Mouse (Mus musculus): ENCODE measurements around the gene Zfhx3.

Zfhx3 gene

DNA sequence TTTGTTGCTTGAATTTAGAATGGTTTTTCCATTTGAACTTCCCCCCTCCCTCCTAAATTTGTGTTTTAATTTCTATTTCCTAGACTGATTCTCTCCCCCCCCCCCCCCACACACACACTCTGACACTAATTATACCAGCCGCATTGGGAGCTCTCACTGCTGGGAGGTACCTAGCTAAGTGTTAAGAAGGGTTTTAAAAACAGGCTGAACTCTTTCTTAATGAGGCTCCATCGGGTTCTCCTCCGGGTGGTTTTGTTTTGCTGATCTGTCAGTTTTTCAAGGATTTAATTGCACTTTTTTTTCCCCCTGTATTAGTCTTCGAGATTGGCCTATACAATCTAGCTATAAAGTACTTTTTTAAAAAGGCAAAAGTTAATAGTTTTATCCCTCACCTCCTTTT, 946.5 kb downstream of the Zfhx3 start:
- no peak for DNase-seq (ENCODE audit: low read depth)

DNA sequence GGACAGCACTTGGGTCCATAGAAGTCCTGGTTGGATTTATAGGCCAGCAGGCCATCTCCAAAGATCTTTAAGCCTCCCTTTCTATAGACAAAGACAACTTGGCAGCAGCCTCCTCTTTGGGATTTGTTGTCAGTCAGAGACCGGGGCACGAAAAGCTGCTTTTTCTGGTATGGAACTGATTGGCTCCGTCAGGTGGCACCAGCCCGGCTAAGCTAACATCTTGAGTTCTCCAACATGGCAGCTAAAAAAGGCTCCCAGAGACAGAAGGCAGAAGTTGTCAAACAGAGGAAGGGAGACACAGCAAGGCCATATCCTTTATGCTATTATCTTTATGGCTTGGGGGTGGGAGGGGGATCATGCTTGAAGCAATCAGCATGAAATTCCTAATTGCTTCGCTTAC, 947.0 kb downstream of the Zfhx3 start:
- no peak for DNase-seq (ENCODE audit: low read depth)

DNA sequence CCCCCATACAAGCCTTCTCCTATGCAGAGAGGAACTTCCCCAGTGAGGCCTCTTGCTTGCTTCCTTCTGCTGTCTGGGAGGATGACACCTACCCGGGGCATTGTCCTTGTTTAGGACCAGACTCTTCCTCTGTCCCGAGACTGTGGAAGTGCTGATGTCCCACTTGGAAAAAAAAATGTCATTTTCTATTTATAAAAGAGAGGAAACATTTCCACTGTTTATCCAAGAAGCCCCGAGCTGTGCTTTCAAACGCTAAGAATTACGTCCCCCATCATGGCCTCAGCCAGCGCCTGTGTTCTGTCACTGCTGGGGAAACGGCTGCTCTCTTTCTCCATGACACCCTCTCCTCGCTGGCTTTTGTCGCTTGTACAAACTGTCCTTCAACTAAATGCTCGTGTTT, 951.8 kb downstream of the Zfhx3 start:
- no peak for DNase-seq (ENCODE audit: low read depth)

DNA sequence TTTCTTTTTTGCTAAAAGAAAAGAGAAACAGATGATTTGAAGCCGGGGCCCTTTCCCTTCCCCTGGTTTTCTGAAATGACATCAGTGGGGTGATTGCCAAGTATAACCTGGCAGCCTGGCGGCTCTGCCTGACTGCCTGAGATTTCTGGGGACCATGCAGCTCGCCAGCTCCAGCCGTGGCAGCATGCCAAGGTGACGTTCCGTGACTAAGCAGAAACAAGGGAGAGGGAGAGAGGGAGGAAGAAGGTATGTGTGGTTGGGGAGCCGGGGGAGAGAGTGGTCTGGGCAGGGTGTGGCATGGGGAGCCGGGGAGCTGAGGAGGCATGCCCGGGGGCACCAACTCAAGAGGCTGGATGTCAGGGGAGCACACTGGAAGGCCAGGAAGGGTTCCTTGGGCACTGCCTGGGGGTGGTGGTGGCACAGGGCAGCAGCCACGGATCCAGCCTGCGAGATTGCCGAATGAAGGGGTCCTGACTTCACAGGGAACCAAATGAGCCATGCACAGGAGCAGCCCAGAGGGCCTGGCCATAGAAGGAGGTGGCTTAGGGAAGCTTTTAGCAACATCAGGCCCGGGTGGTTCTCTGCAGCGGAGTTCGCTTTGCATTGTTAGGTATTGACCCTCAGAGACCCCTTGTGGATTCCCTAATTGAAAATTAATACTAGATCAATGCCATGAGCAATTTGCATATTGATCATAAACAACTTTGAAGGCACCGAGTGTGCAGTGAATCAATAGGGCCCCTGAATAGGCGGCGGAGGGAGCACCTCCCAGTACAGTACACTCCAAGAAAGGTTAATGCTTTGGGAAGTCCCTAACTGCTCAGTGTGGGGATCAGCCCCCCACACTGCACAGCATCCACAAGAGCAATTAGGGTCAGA, 954.3 kb downstream of the Zfhx3 start:
- DNase-seq (ENCODE audit: low read depth) = peak; percentile 97

DNA sequence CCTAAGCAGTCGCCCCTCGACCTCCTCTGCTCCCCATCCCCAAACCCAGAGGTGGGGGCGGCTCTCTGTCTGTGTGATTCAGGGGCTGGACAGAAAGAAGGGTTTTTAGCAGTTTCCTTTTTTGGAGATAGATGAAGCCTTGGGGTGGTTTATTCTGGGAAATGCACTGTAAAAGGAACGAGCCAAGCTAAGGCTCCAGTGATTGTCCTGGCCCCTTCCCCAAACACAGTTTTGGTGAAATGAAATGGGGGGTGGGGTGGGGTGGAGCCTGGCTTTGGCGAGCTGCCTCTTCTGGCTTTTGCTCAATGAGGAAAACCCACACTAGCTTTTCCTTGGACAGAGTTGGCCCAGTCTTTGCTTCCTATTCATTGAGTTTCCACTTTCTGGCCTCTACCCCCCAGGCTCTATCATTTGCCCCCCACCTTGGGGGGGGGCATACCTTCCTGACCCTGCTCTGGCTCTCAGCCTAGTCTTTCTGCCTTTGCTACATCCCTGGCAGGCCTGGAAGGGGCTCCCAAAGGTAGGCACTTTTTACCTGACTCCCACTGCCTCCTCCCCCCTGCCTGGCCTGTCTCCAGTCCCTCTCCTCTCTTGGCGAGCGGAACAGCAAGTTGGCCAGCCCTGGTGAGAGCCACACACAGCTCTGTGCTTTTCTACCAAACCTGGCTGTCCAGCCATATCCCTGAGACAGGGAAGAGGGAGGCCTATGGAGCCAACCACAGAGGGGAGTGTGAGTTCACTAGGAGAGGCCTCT, 955.1 kb downstream of the Zfhx3 start:
- peak; percentile 87 for DNase-seq (ENCODE audit: low read depth)

DNA sequence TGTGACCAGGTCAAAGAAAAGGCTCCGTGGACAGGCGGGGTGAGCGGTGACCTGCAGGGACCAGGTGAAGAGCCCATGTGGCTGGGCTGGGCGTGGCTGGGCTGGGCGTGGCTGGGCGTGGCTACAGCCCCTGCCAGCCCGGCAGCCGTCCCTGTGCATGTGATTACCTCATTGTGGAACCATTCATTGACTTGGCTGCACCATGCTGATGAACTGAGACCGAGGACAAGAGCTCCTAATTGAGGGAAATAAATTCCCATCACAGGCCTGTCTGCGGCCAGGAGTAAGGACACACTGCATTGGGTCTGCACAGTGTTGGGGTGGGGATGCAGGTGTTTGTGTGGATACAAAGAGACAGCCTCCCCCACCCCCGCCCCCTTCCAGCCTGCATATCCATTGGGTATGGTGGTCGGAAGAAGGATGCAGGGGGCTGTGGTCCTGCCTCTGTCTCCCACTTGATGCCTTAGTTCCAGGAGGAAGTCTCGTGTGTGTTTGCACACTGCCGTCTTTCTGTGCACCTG, 956.9 kb downstream of the Zfhx3 start:
- DNase-seq (ENCODE audit: low read depth) = no peak

DNA sequence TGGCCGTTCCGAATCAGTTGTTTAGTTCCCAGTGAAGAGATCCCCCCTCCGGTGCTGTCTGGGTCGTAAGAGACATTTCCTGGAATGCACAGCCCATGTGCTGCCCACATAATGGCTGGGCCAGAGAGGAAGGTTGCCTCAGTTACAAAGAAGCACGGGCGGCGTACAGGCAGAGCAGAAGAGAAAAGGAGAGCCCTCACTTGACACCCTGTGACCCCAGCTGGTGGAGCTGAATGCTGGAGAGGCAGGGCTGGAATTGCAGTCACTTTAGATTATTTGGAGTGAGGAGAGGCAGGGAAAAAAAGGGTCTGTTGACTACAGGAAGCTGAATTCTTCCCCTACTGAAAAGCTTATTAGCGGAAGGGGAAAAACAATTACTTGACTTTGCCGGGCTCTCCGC, 958.1 kb downstream of the Zfhx3 start:
- no peak for DNase-seq (ENCODE audit: low read depth)

DNA sequence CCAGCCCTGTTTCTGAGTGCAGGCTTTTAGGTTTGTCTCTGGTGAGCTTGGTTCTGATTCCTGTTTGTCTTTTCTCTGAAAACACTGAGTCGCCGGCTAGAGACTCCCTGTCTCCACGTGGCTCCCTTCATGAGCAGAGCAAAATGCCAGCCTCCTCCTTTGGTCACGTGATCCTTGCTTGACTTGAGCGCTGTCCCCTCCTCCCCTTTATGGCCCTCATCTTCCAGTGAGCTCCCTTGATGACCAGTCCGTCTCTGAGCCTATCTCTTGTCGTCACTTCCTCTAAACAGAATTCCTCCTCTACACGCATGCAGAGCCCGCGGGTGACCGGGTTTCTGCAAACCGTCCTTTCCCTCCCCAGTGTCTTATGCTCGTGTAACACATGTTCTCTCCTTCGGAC, 958.8 kb downstream of the Zfhx3 start:
- no peak for DNase-seq (ENCODE audit: low read depth)

DNA sequence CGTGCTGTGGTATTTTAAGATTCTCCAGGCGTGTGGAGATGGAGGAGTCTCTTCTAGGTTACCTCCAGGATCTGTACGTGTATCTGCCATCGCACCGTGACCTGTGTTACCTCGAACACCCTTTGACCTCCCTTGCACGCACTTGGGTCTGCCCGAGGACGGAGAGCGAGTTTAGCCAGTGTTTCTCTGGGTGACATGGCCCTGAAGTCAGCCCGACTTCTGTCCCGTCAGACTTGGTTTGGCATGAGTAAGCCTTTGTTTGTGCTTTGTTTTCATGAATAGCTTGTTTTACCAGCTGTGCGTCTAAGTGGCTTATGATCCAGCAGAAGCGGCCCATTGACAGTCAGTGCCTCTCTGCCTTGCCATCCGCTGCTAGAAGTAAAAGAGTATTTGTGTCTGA, 961.1 kb downstream of the Zfhx3 start:
- DNase-seq (ENCODE audit: low read depth) = no peak

DNA sequence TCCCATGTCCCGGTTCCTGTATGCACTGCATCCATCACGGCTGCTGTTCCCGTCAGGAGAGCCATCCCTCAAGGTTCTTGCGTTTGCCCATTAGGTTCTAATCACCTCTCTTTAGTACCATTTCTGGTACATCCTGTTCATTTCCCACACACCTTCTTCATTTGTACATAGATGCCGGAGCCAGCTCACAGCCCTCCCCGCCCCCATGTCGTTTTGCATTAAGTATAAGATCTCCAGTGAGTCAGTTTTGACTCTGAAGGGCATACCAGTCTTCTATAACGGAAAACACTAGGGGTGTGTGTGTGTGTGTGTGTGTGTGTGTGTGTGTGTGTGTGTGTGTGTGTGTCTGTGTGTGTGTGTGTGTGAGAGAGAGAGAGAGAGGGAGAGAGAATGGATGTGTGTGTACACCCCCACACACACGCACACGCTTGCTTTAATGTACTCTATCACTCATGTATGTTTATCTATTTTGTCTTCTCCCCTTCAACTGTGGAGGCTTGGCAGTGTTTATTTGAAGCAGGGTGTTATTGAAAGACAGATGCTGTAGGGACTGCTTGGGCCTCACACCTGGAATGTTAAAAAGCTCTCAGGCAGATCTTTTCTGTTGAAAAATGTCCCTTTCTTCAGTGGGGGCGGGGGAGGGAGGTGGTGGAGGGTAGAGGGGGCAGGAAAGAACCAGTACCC, 962.0 kb downstream of the Zfhx3 start:
- peak; percentile 63 for DNase-seq (ENCODE audit: low read depth)

DNA sequence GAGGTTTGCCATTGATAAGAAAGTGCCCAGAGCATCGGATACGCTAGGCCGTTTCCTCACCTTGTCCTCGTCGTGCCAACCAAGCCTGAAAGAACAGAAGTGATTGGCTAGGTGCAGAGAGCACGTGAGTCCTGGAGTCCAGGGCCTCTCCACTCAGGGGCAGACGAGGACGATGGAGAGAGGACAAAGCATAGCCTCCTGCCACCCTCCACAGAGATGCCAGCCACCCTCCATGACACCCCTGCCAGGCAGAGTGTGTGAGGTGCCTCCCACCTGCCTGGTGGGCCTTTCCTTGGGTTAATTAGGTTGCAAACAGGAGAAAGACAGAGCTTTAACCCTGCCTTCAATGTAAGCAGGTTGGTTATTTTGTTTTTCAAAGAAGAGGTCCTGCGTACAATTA, 965.6 kb downstream of the Zfhx3 start:
- no peak for DNase-seq (ENCODE audit: low read depth)

DNA sequence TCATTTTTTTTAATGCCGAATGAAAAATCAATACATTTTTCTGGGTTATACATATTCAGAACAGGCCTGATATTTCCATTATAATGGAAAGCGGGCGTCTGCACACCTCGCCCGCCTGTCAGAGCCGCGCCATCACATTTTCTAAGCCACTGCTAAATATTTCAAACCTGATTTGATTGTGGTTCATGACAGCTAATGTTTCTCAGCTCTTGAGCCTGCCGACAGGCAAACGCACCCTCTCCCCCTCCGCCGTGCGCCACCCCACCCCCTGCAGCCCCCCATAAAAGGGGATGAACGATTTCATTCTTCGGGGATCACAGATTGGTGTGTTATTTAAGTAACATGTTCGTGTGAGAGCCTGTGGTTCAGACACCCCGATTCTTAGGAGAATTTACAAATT, 966.1 kb downstream of the Zfhx3 start:
- no peak for DNase-seq (ENCODE audit: low read depth)

DNA sequence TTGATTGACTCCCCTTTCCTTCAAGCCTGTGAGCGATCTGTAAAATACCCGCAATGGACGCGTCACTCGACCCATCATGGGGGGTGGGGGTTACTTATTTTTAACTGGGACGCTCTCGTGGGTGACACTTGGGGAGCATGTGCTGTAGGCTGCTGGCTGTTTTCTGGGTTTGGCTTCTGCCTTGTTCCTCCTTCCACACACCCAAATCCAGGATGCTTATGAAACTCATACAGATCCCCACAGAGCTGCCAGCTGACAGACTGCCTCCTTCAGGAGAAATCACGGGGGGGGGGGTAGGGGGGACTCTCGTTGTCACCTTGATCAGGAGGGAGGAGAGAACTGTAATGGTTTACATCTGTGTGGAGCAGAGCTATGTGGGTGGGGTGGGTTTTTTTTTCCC, 966.6 kb downstream of the Zfhx3 start:
- no peak for DNase-seq (ENCODE audit: low read depth)

DNA sequence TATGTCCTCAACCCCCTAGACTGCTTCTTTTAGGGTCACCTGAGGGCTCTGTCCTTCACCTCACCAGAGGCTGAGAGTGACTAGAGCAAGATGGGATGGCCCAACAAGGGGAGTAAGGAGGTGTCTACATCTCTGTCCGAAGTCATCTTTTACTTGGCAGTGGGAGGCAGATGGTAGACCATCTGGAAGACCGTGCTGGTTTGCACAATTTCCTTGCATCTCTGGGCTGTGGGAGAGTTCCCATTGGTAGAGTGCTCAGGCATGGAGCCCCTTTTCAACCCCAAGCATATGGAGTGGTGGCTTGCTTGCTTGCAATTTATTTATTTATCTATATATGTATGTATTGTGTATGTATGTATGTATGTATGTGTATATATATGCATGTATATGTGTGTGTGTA, 967.0 kb downstream of the Zfhx3 start:
- DNase-seq (ENCODE audit: low read depth) = no peak

DNA sequence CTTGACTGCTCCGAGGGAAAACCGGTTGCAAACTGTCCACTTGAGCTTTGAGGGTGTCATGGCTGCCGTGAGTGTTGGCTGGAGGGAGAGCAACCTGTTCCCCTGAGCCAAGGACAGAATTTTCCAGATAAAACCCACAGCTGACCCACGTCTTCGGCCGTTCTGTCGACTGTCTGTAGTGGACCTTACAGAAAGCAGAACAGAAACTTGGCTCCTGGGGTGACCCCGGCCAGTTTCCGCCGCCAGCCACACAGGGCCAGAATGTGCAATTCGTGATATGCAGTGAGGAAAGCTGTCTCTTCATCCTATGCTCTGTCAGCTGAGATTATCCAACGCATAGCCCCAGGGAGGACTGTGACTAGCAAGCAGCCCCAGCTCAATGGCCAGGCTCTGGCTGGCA, 968.4 kb downstream of the Zfhx3 start:
- DNase-seq (ENCODE audit: low read depth) = no peak

DNA sequence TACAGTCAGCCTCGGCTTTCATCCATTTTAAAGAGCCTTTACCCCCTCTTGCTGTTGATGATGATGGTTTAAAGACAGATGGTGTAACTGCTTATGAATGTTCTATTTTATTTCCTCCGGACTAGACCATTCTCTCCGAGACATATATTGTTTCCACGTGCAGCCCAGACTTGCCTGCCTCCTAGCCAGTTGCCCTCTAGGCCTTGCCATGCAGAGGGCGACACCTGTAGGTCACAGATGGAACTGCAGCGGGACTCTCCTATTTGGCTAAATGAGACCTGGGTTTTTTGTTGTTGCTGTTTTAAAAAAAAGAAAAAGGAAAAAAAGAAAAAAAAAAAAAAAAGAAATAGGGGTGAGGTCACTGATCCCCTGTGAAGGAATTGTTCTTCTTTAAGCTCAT, 969.1 kb downstream of the Zfhx3 start:
- DNase-seq (ENCODE audit: low read depth) = peak; percentile 95

DNA sequence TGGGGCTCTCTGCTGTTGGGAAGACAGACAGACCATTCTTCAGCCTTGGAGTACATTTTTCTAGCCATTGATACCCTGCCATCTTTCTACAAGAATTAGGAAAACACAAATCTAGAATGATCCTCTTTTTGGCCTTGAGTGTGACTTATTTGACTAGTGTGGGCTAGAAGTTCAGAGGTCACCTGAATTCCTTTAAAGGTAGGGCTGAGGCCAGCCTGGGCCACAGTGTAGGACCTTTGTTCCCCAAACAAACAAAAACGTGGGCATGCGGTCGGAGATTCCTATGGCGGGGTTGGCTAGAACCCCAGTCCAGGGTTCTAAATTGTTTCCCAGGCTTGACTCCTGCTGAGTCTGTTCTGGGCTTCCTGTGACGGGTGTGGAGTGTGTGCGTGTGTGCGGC, 970.6 kb downstream of the Zfhx3 start:
- DNase-seq (ENCODE audit: low read depth) = no peak

DNA sequence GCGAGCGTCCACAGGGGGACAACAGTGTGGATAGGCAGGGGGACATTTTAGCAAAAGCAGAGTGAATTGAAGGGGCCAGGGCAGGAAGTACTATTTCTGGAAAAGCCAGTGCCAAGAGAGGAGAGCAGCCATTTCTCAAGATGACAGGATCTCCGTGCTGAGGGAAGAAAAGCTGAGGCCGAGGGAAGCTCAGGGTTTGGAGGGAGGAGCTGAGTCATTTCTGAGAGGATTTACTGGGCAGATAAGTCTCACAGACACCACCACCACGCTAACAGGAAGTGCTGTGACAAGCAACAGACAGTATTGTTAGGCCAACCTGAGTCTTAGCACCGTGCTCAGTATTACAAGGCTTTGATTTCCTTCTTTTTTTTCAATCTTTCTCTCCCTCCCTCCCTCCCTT, 973.0 kb downstream of the Zfhx3 start:
- peak; percentile 30 for DNase-seq (ENCODE audit: low read depth)

DNA sequence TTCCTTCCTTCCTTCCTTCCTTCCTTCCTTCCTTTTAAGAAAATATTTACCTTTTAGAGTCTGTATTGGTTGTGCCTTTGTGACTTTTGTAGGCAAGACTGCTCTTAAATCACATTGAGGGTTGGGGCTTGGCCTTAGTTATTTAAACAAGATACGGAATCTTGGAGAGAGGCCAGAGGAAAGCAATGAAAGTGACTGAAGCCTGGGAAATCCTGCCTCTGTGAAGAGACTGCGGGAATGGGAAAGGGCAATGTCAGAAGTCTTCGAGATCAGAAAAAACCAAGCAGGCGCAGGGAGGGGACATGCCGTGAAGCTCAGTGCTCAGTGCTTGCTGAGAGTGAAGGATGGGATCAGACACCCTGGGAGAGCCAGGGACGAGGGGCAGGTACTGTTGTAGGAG, 973.4 kb downstream of the Zfhx3 start:
- peak; percentile 55 for DNase-seq (ENCODE audit: low read depth)

DNA sequence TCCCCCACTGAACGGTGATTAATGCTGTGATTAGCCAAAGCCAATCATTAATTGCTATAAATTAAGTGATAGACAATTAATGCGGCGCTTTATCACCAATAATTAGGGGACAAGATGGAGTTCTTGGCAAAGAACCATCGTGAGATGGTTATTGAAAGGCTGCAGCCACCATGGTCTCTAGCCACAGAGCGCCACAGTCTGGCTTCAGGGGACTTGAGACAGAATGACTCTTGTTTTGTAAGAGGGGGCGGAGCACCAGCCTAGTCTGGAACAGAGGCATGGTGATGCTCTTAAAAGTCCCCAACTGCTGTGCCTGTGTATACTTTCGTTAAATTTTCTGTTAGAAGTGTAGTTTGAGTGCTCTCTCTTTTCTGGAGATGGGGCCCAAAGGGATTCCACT, 977.7 kb downstream of the Zfhx3 start:
- DNase-seq (ENCODE audit: low read depth) = no peak

DNA sequence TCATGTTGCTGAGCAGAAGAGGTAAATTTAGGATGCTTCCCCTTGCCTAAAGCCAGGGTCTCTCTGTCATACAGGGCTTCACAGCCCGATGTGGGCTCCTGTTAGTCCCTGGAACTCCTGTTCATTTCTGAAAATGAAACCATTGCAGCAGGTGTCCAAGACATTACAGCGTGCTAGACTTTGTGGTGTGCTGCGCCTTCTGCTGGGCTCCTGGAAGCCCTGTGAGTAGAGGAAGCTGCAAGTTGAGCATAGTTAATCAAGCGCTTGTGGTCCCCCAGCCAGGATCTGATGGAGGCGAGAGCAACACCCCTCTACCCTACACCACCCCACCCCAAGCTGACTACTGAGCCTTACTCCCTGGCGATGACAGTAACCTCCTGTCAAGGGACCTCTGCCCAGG, 980.7 kb downstream of the Zfhx3 start:
- no peak for DNase-seq (ENCODE audit: low read depth)

DNA sequence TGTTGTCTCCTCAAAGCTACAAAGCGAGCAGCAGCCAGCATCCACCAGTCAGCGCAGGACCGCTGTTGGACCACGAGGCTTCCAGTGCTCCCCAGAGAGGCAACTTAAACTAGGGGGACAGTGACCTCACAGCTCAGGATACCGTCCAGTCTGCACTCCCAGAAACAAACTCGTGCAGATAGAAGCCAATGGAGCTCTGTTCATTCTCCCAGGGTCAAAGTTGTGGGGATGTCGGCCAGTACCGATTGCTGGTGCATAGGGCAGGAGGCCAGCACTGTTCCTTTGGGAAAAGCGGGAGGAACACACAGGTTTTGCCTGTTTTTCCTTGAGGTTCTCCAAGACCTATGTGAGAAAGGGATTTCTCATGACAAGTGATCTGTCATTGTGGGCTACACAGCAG, 982.1 kb downstream of the Zfhx3 start:
- no peak for DNase-seq (ENCODE audit: low read depth)

DNA sequence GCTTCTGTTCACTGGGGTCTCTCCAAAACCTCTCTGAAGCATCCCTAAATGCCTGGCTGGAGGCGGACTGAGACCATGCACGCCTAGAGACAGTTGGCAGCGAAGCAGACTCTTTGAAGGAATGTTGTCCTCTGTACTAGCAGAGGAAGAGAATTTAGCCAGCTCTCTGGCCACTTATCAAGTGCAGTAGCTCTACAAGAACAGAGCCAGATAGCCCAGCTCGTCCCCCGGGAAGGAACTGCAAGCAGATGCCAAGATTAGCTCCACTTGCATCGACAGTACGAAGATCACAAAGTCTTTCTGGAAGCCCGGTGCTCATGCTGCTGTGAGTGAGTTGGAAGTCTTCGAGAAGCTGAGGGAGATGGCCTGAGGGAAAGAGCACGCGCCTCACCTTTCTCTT, 983.7 kb downstream of the Zfhx3 start:
- peak; percentile 38 for DNase-seq (ENCODE audit: low read depth)

All from NIH3T3 (cell line).